Mouse (Mus musculus) mouse trophoblast stem cell (cell line): ENCODE data around the gene Abl2.
"Not testable (repeated sequence)": the region's sequence is repeated elsewhere in the genome, so short reads cannot be mapped to it uniquely, and the experiment has no call there.

Experiments
- in situ Hi-C, 2 experiments: fragments of 300-500 bp; cut with MseI, MboI; formaldehyde crosslinking; loops; 2 replicates in 1 of 2; 3 replicates in 1 of 2; pipeline ENCODE4 v1.15.1; 2025

Gene Abl2

GRCm38 (mm10) chr1:156633095-156633494 lies 74.5 kb downstream of the Abl2 start:
- in situ Hi-C loops: no loop called here

GRCm38 (mm10) chr1:156635148-156635547 lies 76.6 kb downstream of the Abl2 start:
- in situ Hi-C loops: no loop called here

GRCm38 (mm10) chr1:156639455-156639854 lies 80.9 kb downstream of the Abl2 start:
- in situ Hi-C loops: no loop called here

GRCm38 (mm10) chr1:156640577-156640976 lies 82.0 kb downstream of the Abl2 start:
- in situ Hi-C loops: no loop called here

GRCm38 (mm10) chr1:156641808-156642207 lies 83.2 kb downstream of the Abl2 start:
- in situ Hi-C loops: no loop called here

GRCm38 (mm10) chr1:156642813-156643212 lies 84.2 kb downstream of the Abl2 start:
- in situ Hi-C loops: no loop called here

GRCm38 (mm10) chr1:156644061-156644460 lies 85.5 kb downstream of the Abl2 start:
- in situ Hi-C loops: no loop called here

- in situ Hi-C loops: no loop called here
These were observed 86.4 kb downstream of the Abl2 start for GRCm38 (mm10) chr1:156644780-156645523.

GRCm38 (mm10) chr1:156645971-156646370 lies 87.4 kb downstream of the Abl2 start:
- in situ Hi-C loops: no loop called here

GRCm38 (mm10) chr1:156648705-156649104 lies 90.1 kb downstream of the Abl2 start:
- in situ Hi-C loops: no loop called here

GRCm38 (mm10) chr1:156650631-156651030 lies 92.0 kb downstream of the Abl2 start:
- in situ Hi-C loops: no loop called here

- in situ Hi-C loops: no loop called here
These were observed 93.7 kb downstream of the Abl2 start for GRCm38 (mm10) chr1:156652189-156652822.

- in situ Hi-C loops: no loop called here
These were observed 96.3 kb downstream of the Abl2 start for GRCm38 (mm10) chr1:156654735-156655530.

- in situ Hi-C loops: no loop called here
These were observed 98.9 kb downstream of the Abl2 start for GRCm38 (mm10) chr1:156657523-156657922.

GRCm38 (mm10) chr1:156658676-156659075 lies 100.1 kb downstream of the Abl2 start:
- in situ Hi-C loops: no loop called here

GRCm38 (mm10) chr1:156659906-156660659 lies 101.5 kb downstream of the Abl2 start:
- in situ Hi-C loops: no loop called here

GRCm38 (mm10) chr1:156660660-156661236 lies 102.2 kb downstream of the Abl2 start:
- in situ Hi-C loops: not testable (repeated sequence)

- in situ Hi-C loops: no loop called here
These were observed 107.2 kb downstream of the Abl2 start for GRCm38 (mm10) chr1:156665777-156666176.

- in situ Hi-C loops: no loop called here
These were observed 108.7 kb downstream of the Abl2 start for GRCm38 (mm10) chr1:156667141-156667926.

GRCm38 (mm10) chr1:156668602-156669001 lies 110.0 kb downstream of the Abl2 start:
- in situ Hi-C loops: no loop called here
